Mouse (Mus musculus) erythroblast, embryonic 14.5 days (primary cell): ENCODE measurements around the gene Thsd4. TPM values are rescaled to one million over a fixed set of nuclear protein-coding genes. Genes with fewer than 3 reads are reported as not detected.

ENCODE experiments used
- H3K27me3 ChIP-seq: 2 replicates; pipeline ENCODE4 v1.6.1; 2012; ENCODE audit warnings: inconsistent platforms; ENCODE audit not compliant: control insufficient read depth
- H3K36me3 ChIP-seq: 2 replicates; pipeline ENCODE4 v1.6.1; 2012; ENCODE audit warnings: mild to moderate bottlenecking, inconsistent platforms; ENCODE audit not compliant: control insufficient read depth
- H3K4me1 ChIP-seq: 2 replicates; pipeline ENCODE4 v1.6.1; 2012; ENCODE audit warnings: inconsistent platforms; ENCODE audit not compliant: control insufficient read depth
- H3K4me3 ChIP-seq: replicated peaks from 2 replicates; pipeline ENCODE3; 2012; ENCODE audit warnings: moderate library complexity, mild to moderate bottlenecking, inconsistent platforms
- H3K9me3 ChIP-seq: 2 replicates; pipeline ENCODE4 v1.6.1; 2012; ENCODE audit warnings: low read length, inconsistent platforms, mixed read lengths; ENCODE audit not compliant: control insufficient read depth
- GATA1 ChIP-seq: IDR thresholded peaks from 2 replicates; pipeline ENCODE4 v1.6.1; 2012; ENCODE audit warnings: low read length, inconsistent platforms, mixed read lengths
- TAL1 ChIP-seq: IDR thresholded peaks from 3 replicates; pipeline ENCODE4 v1.6.1; 2012; ENCODE audit warnings: low read length, inconsistent platforms, mixed read lengths
- polyA plus RNA-seq: library from polyadenylated mRNA; stranded (reverse); fragments of >175 nt; gene quantifications from 2 replicates; pipeline ENCODE4 v1.2.3, GENCODE M21; 2012

Gene Thsd4
- polyA plus RNA-seq, 1 experiment = 0.01 TPM

GRCm38 (mm10) chr9:60310741-60311317 is 211.0 kb downstream of the Thsd4 start:
- no peaks in the 10 kb centered on the region for H3K9me3 ChIP-seq
- no peak overlapping the region for H3K4me3 ChIP-seq
- TF ChIP-seq TAL1 (no peak), GATA1 (no peak)
- no peaks in the 10 kb centered on the region for H3K27me3 ChIP-seq
- no peaks in the 10 kb centered on the region for H3K4me1 ChIP-seq
- H3K36me3 ChIP-seq = no peaks in the 10 kb centered on the region

GRCm38 (mm10) chr9:60309786-60310711 is 211.8 kb downstream of the Thsd4 start:
- Histone ChIP-seq H3K27me3 (no peaks in the 10 kb centered on the region), H3K4me3 (no peak overlapping the region), H3K36me3 (no peaks in the 10 kb centered on the region), H3K9me3 (no peaks in the 10 kb centered on the region), H3K4me1 (no peaks in the 10 kb centered on the region)
- no peak for TF ChIP-seq TAL1
- TF ChIP-seq GATA1 = no peak

GRCm38 (mm10) chr9:60308182-60308581 is 213.7 kb downstream of the Thsd4 start:
- TF ChIP-seq GATA1 (no peak), TAL1 (no peak)
- Histone ChIP-seq H3K4me3 (no peak overlapping the region), H3K9me3 (no peaks in the 10 kb centered on the region), H3K36me3 (no peaks in the 10 kb centered on the region), H3K4me1 (no peaks in the 10 kb centered on the region), H3K27me3 (no peaks in the 10 kb centered on the region)

- H3K4me1 ChIP-seq = no peaks in the 10 kb centered on the region
- TF ChIP-seq GATA1 (no peak), TAL1 (no peak)
- no peaks in the 10 kb centered on the region for H3K36me3 ChIP-seq
- H3K4me3 ChIP-seq = no peak overlapping the region
- no peaks in the 10 kb centered on the region for H3K9me3 ChIP-seq
- H3K27me3 ChIP-seq = no peaks in the 10 kb centered on the region
These were observed 214.4 kb downstream of the Thsd4 start for GRCm38 (mm10) chr9:60307469-60307868.

GRCm38 (mm10) chr9:60306241-60306640 is 215.6 kb downstream of the Thsd4 start:
- TF ChIP-seq TAL1 = no peak
- TF ChIP-seq GATA1 = no peak
- no peaks in the 10 kb centered on the region for H3K36me3 ChIP-seq
- no peaks in the 10 kb centered on the region for H3K9me3 ChIP-seq
- no peak overlapping the region for H3K4me3 ChIP-seq
- no peaks in the 10 kb centered on the region for H3K4me1 ChIP-seq
- H3K27me3 ChIP-seq = no peaks in the 10 kb centered on the region

GRCm38 (mm10) chr9:60305204-60305840 is 216.5 kb downstream of the Thsd4 start:
- no peak for TF ChIP-seq TAL1
- no peak for TF ChIP-seq GATA1
- H3K4me3 ChIP-seq = no peak overlapping the region
- no peaks in the 10 kb centered on the region for H3K27me3 ChIP-seq
- H3K4me1 ChIP-seq = no peaks in the 10 kb centered on the region
- H3K9me3 ChIP-seq = peaks cover 2% of the 10 kb centered on the region
- H3K36me3 ChIP-seq = no peaks in the 10 kb centered on the region

GRCm38 (mm10) chr9:60296276-60296675 is 225.6 kb downstream of the Thsd4 start:
- Histone ChIP-seq H3K9me3 (peaks cover 2% of the 10 kb centered on the region), H3K36me3 (no peaks in the 10 kb centered on the region), H3K4me1 (no peaks in the 10 kb centered on the region), H3K4me3 (no peak overlapping the region), H3K27me3 (no peaks in the 10 kb centered on the region)
- TF ChIP-seq TAL1 (no peak), GATA1 (no peak)

- no peaks in the 10 kb centered on the region for H3K4me1 ChIP-seq
- no peak overlapping the region for H3K4me3 ChIP-seq
- TF ChIP-seq TAL1 (no peak), GATA1 (no peak)
- H3K9me3 ChIP-seq = no peaks in the 10 kb centered on the region
- H3K27me3 ChIP-seq = no peaks in the 10 kb centered on the region
- no peaks in the 10 kb centered on the region for H3K36me3 ChIP-seq
These were observed 226.6 kb downstream of the Thsd4 start for GRCm38 (mm10) chr9:60295199-60295598.

- Histone ChIP-seq H3K27me3 (no peaks in the 10 kb centered on the region), H3K9me3 (no peaks in the 10 kb centered on the region), H3K4me1 (no peaks in the 10 kb centered on the region), H3K36me3 (no peaks in the 10 kb centered on the region), H3K4me3 (no peak overlapping the region)
- TF ChIP-seq GATA1 (no peak), TAL1 (no peak)
These were observed 228.7 kb downstream of the Thsd4 start for GRCm38 (mm10) chr9:60293129-60293528.
